Mouse (Mus musculus) thymus, postnatal 4 days (tissue): ENCODE results near the gene Aurkb.
A peak's percentile ranks its signal among the peaks of the same experiment; 100 is the strongest.

Experiments
- DNase-seq: peaks from one replicate; pipeline ENCODE4 v3.0.0; 2021

Gene Aurkb

DNA sequence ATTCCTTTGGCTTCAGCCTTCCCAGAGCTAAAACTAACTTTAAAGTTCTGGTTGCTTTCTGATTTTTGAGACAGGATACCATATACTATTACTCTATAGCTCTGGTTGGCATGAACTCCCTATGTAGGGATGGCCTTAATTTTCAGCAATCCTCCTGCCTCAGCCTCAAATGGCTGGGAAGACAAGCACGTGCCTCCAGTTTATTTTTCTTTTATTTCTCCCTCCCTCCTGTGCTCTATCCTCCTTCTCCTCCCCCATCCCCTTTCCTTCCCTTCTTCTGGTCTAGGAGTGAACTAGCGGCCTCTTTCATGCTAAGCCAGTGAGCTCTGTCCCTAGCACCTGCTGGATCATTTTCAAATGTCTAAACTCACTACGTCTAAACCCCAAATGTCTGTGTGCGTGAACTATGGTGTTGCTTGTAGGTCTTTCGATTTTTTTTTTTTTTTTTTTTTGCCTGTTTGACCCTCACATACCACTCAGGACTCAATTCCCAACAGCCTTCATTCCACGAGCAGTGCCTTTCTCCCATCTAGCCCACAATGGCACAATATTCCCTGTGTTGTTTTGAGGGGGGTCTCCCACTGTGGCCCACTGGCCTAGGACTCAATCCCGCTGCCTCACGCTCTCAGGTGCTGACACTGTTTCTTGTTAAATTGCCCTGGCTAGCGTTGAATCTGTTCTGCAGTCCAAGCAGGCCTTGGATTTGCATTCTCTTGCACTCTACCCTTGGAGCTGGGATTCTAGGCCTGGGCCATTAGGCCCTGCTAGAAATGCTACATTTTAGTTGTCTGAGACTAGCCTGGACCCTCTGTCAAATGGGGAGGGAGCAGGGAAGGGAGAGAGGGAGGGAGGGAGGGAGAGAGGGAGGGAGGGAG is 19.0 kb downstream of the Aurkb start:
- no peak for DNase-seq

DNA sequence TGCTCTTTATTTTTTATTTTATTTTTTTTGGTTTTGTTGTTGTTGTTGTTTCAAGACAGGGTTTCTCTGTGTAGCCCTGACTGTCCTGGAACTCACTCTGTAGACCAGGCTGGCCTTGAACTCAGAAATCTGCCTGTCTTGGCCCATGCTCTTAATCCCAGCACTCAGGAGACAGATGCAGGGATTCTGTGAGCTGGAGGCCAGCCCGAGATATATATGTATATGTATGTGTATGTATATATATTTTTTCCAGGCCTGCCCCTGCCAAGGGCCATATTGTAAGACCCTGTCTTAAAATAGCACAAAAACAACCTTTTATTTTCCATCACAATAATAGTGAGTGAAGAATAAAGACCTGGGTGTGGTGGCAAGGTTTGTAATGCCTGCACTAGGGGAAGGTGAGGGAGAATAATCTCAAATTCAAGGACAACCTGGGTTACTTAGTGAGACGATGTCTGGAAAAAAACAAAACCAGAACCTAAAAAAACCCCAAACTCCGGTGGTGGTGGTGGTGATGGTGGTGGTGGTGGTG is 20.0 kb downstream of the Aurkb start:
- no peak for DNase-seq

DNA sequence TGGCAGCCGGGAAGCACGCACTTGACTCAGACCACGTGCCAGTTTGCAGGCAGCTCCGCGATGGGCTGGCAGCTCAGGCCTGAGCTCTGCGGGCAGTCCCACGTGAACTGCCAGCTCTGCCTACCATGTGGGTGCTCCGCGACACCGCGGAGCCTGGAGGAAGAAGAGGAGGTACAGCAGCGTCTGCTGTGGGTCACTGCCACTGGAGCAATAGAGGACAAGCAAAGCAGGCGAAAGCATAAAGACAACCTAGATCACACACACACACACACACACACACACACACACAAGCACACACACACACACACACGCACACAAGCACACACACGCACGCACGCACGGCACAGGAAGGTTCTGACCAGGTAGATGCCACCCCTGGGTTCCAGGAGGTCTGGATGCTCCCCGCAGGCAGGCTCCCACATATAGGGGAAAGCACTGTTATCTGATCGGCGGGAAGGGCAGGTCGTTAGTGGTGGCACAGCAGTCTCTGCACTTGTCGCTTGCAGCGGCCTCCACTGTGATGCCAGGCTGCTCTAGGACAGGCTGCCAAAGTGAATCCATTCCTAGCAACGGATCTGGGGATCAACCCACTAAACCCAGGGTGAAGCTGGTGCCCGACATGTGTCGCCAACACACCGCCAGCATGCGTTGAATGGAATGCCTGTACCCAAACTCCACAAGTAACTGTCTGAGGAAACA is 20.9 kb downstream of the Aurkb start:
- peak; percentile 49 for DNase-seq

DNA sequence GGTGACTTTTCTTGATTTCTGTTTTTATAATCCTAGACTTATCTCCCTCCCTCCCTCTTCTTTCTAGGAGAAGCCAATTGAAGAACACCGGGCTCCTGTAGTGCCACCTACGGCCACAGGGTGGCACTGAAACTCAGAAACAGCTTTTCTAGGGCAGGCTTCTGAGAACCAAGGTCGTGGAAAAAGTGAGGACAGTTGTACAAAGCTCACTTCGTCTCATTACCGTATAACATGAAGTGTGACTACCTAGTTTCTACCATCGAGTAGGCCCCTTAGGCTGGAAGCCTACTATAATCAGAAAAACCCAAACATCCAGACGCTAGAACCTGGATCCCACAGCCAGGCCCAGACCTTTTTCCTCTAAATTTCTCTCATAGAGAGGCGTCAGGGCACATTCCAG is 21.5 kb downstream of the Aurkb start:
- peak; percentile 88 for DNase-seq

DNA sequence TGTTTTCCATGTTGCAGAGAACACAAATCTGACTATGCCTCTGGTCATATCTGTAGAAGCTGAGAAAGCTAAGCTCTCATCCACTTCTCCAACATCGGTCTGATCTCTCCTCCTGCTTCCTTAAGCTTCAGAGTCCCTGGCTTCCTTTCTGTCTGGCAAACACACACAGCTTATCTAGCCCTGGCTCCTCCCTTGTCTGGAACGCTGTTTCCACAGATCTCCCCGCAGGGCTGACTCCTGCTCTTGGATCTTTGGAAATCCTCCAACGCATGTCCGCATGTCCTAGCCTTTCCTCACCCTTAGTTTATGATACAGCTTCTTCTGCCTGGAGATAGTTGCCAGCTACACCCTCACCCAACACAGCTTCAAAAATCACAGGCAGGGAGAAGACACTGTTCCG is 22.2 kb downstream of the Aurkb start:
- no peak for DNase-seq

DNA sequence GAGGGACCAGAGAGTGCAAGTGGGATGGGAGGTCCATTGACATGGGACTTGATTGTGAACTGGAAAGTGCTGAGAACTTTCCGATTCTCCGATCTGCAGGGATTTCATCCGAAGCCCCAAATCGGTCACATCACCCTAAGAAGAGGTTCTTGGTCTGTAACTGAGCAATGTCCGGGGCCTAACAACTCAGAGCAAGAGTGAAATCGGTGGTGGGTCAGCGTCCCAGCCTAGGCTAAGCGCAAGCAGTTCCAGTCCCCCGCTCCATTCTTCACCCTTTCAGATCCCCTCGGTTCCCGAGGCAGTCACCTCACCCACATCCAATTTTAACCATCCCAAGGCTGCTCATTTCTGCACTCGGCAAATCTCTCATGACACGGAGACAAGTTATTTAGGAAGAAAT is 24.6 kb downstream of the Aurkb start:
- no peak for DNase-seq

DNA sequence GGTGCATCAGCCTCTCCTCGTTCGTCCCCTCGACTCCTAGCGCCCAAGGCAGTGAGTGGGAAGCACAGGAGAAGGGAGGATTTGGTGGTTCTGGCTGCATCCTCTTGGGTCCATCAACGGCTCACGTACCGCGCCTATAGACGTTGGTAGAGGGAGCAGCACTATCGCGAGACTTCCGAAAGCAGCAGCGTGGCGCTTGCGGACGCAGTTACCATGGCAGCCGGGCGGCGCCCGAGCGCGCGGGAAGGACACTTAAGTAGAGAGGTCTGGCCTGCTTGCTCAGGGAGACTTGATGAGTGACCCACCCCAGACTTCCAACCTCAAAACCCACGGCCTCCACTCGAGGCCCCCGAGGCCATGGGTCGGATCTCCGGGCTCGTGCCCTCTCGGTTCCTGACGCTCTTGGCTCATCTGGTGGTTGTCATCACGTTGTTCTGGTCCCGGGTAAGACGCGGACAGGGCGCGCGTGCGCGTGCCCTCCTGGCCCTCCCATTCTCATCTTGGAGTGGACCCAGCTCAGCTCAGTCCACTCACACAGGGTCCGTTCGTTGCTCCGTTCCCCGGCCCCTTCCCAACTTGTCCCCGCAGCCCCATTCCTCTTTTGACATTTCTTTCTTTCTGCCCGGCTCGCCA is 25.3 kb downstream of the Aurkb start, which contains the start of gene Tmem107:
Gene Tmem107 (plus strand): TSS at position 217 of the 633 bp plus-strand sequence.
- DNase-seq: peak; percentile 93

DNA sequence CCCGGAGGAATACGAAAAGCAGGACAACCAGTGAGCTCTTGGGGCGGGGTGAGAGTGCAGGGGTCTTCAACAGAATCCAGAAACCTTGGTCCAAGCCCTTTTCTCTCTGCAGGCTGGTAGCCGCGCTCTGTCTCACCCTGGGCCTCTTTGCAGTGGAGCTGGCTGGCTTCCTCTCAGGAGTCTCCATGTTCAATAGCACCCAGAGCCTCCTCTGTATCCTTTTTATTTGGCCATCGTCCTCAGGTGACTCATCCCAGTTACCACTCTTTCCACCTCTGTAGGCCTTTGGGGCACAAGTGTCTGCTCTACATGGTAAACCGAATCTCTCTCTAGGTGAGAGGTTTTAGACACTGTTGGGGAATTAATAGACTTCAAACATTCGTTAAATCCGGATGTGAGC is 25.8 kb downstream of the Aurkb start:
- no peak for DNase-seq

DNA sequence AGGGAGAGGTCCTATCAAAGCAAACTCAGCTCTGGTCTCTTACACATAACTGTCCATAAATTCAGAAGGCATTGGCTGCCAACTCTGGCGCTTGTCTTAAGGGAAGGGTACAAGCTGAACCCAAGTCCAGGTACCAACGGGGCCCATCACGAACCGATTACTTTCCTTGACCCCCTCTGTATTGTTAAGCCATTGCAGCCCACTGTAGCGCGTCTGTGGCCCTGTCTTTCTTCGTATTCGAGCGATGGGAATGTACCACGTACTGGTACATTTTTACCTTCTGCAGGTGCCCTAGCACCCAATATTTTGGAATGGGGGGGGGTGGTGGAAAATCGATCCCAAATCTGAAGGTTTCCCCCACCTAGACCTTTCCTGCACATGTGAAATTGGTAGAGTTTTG is 26.8 kb downstream of the Aurkb start:
- no peak for DNase-seq

DNA sequence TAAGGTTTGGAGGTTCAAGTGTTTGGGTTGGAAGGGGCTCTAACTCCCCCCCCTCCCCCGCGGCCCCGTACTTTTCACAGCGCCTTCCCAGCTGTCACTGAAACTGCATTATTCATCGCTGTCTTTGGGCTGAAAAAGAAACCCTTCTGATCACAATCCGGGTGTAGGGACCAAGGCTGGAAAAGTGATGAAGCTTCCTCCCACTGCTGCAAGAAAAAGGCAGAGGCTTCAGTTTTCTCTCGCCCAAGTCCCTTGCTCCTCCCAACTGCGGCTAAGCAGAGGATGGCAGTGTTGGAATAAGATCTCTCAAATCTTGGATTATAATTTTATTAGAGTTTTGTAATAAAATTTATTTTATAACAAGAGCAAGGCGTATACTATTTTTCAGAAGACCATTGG is 27.2 kb downstream of the Aurkb start:
- DNase-seq: no peak

DNA sequence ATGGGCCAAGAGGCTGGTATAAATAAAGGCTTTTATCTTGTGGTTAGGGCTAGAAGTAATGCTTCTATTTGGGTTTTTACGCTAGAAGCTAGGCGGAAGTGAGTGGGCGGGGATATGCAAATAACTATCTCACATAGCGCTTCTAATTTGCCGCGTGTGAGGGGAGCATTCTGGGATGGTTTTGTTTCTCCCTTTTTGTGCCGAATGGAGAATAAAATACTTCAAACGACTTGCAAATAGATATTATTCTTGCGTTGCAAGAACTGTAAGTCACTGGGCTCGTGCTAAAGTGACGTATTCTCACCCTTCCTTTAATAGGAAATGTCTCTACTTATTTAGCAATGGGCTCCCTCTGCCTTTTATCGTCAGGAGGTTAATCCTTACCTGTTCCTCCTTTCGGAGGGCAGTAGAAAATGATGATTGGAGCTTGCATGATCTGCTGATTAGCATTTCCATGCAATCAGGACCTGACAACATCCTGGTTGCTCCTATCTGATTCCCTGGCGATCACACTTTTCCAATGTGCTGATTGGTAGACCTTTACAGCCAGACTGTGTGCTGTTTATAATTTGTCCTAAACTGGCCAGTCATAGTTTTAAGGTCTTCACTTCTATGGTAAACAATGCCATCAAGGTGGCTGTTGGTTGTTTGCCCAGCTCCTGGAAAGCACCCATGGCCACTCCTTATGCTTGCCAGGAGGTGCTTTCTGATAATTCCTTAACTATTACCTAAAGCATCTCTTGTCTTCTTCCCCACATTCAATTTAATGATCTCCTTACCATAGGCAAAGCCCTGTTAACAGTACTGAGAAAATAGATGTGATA is 27.8 kb downstream of the Aurkb start:
- DNase-seq: peak; percentile 84

DNA sequence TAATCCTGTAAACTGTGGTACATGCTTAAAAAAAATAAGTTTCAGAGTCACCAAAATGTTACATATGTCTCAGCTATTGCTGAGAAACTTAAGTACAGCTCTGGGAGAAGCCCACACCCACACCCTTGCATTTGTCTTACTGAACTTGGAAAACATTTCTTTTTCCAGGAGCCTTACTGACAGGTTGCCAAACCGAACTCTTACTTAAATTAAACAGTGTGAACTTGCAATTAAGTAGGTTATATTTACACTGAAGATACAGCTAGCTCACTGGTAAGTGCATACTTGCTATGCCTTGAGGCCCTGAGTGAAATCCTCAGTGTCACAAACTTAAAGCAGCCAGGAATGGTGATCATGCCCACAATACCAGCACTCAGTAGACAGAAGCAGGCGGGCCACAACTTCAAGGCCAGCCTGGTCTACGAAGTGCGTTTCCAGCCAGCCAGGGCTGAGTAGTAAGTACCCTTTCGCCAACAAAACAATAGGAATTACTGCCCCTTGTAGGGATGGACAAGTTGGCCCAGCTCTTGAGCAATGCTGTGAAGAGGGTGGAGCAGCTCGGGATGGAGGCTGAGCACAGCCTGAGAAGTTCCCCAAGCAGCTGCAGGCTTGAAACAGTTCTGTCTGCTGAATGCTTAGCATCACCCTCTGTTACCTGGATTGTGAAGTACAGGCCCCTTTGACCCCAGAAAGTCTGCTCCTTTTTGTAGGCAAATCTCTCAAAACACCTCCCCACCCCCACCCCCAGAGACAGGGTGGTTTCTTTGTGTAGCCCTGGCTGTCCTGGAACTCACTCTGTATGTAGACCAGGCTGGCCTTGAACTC is 28.7 kb downstream of the Aurkb start:
- DNase-seq: no peak

DNA sequence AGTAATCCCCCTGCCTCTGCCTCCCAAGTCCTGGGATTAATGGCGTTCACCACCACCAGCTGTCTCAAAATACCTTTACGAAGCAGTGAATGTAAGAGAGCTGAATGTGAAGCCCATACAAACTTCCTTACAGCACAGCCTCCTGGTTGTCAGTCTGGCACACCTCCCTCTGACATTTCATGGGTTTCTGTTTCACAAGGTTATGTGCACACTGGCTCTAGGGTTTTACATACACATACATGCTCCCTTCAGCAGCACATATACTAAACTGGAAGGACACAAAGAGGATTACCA is 29.3 kb downstream of the Aurkb start:
- DNase-seq: no peak

DNA sequence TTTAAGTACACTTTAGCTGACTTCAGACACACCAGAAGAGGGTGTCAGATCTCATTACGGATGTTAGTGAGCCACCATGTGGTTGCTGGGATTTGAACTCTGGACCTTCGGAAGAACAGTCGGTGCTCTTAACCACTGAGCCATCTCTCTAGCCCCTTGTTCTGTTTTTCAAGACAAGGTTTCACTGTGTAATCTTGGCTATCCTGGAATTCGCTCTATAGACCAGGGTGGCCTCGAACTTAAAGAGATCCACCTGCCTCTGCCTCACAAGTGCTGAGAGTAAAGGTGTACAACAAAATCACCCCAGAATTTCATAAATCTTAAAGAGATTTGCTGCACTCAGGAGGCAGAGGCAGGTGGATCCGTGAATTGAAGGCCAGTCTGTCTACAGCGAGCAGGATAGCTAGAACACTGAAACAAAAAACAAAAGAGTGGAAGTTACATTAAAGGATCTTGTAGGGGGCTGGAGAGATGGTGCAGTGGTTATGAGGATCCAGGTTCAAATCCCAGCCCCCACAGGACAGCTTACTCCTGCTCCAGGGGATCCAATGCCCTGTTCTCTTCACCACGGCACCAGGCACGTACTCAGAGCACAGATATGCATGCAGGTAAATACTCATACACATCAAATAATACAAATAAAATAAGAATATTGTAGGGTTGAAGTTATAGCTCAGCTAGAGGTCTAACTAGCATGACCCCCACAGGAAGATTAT is 30.5 kb downstream of the Aurkb start:
- DNase-seq: no peak

DNA sequence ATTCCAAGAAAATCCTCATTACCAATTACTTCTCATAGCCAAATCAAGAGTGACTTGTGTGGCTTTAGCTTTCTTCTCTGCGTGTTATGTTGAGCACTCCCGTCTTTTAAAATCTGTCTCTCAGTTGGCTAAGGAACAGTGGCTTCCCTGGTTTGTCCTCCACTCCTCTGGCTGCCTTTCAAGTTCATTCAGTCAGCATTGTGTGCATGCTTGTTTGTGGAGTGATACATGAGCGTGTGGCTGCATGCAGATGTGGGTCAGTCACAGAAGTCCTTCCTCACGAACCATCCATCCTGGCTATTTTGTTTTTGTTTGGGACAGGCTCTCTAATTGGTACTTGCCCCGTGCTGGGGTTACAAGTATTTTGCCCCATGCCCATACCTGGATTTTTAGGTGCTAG is 31.1 kb downstream of the Aurkb start:
- DNase-seq: no peak

DNA sequence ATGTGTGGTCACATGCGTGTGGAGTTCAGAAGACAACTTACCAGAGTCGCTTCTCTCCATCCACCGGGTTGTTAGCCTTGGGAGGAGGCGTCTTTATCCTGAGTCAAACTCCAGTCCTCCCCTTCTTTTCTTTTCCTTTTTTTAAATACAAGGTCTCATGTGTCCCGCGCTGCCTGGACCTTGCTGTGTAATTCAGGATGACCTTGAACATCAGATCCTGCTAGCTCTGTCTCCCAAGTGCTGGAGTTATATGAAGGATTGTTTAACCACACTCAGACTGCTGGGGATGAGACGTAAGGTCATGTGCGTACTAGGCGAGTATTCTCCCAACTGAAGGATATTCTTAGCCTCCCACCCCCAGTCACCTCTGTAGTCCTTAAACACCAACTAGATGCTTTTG is 31.9 kb downstream of the Aurkb start:
- no peak for DNase-seq

DNA sequence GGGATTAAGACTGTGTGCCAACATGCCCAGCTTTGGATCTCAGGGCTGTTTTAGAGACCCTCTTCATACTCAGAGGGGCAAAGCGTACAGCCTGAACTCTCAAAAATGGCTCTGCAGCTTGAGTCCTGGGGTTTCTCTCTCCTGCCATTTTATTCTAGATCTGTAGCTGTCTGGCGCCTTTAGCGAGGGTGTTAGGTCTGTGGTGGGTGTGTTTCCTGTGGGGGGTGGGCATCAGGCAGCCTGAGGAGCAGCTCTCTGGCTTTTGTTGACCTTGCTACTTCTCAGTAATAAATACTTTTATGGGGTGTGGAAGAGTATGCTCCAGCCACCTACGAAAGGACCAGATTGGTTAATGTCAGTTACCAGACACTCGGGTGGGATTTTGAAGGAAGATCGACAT is 32.6 kb downstream of the Aurkb start:
- no peak for DNase-seq

DNA sequence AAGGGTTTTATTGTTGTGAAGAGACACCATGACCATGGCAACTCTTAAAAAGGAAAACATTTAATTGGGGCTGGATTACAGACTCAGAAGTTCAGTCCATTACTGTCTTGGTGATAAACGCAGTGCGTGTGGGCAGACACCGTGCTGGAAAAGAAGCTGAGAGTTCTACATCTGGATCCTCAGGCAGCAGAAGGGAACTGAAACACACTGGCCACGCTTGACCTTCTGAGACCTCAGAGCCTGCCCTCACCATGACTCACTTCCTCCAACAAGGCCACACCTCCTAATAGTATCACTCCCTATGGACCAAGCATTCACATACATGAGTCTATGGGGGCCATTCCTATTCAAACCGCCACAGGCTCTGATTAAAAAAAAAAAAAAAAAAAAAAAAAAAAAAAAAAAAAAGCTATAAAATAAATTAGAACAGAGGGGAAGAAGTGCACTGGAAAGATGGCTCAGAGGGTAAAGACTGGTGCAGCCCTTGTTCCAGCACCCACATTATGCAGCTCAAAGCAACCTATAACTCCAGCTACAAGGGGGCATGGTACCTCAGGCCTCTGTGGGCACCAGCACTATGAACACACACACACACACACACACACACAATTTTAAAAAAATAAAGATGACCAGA is 33.5 kb downstream of the Aurkb start:
- DNase-seq: no peak

DNA sequence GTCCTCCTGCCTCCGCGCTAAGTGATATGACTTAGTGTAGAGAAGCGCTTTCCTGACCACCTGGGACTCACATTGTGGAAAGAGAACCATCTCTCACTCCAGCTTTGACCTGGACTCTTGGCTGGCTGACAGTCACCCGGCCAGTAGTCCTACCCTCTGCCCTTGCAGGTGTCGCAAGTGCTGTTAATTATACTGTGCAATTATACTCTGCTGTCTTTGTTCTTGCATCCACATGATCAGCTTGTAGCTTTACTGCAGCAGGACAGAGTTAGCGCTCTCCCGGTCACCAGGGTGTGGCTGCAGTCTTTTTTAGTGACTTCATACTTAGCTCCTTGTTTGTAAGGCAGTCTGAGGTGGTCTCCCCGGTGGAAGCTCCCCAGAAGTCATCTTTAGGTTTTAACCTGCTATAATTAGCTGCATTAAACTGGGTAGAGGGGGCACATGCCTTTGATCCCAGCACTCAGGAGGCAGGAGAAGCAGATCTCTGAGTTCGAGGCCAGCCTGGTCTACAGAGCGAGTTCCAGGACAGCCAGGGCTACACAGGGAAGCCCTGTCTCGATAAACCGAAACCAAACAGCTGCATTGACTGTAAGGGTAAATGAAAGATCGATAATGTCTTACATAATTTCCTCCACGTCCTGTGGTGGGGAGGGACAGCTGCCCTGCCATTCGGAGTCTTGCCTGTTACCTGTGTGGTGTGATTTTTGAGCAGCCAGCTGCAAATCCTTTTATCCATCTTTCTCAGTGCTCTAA is 34.8 kb downstream of the Aurkb start:
- DNase-seq: no peak

DNA sequence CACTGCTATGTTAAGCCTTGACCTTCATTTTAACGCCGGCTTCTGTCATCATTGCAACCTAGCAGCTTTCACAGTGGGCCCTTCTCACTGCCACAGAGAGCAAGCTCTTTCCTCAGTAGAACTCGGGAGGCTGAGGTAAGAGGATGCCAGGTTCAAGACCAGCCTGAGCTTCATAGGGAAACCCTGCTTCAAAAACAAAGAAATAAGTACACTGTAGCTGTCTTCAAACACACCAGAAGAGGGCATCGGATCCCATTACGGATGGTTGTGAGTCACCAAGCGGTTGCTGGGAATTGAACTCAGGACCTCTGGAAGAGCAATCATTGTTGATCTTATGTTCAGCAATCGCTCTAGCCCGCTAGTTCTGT is 35.4 kb downstream of the Aurkb start:
- no peak for DNase-seq
